Mouse (Mus musculus) megakaryocyte-erythroid progenitor cell, adult 5-6 weeks (primary cell): ENCODE measurements at regions not wholly inside any gene's neighbourhood (a gene's known extent, or its start where the extent isn't known, plus 50 kb on each side); places are given as distances from the start of the nearest gene placed in this dataset.

Experiments
- ATAC-seq: replicated peaks from 2 replicates; pipeline ENCODE4 v1.8.0; 2016; ENCODE audit warnings: mild to moderate bottlenecking, inconsistent platforms; ENCODE audit not compliant: severe bottlenecking, poor library complexity, low FRiP score, low TSS enrichment

DNA sequence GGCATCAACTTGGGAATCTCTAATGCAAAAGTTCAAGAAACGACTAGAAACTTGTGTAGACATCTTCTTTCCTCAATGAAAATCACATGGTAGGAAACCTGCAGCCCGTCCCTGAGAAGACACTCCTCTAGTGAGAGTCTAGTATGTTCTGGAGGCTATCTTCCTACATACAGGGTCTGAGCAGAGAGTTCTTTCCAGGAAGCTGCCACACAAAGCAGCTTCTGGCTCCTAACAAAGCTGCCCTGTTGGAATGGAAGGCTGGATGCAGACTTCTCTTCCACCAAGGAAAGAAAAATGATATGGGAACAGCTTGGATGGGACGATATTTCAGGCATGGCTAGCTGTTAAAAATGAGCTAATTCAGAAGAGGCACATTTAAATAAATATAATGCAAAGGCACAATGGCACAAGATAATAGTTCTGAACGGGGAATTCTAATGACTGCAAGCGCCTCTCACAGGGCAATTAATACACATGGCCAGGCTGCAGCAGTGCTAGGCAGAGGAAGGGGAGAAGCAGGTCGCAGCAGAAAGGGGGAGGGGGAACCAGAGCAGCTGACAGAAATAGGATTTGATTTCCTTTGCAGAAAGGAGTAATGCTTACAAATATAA is 391.4 kb upstream of the Plxna2 start:
- no peak for ATAC-seq

DNA sequence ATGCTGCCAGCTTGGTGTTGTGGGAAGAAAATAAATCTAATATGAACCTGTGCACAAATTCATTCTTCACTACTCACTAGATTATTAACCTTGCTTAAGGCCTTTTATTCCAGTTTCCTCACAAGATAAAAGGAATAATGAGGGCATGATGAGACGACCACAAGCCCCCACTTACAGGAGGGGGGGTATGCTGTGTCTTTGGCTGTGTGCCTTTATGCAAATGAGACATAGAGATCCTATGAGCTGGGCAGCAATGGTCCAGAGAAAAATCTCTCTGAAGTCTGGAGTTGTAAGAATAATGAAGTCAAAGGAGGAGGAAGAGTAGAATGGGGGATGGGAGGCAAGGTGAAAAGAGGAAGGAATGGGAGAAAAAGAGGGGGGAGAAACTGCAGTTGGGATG is 392.2 kb upstream of the Plxna2 start:
- ATAC-seq, result no peak

DNA sequence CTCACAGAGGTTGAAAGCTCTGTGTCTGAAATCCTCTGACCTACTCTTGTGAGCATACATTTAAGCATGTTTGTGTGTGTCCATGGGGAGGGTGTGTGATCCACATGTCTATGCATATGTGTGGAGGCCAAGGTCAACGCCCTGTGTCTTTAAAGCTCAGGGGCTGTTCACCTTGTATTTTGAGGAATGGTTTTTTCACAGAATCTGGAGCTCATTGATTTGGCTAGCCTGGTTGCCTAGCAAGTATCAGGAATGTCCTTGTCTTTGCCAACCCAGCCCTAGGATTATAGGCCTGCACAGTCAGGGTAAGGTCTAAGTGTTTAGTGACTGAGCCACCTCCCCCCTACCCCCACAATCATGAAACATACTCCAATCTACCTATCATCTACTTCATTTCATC is 394.0 kb upstream of the Plxna2 start:
- ATAC-seq, result no peak

DNA sequence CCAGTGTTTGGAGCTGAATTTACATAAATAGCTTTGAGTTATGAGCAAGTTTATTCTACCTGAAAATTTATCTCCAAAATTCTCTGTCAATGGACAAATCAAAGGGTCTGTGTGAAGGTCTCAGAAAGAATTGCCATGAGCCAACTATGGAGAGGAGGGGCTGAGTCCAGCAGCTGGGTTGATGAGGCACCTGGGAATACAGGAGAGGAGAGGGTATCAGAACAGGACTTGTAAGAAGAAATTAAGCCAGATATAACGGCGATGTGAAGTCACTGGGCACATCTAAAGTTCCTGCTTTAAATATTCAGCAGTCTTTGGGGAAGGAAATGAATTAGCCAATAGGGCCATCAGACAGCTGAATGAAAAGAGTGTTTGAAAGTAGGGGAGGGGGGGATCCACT is 394.4 kb upstream of the Plxna2 start:
- no peak for ATAC-seq

DNA sequence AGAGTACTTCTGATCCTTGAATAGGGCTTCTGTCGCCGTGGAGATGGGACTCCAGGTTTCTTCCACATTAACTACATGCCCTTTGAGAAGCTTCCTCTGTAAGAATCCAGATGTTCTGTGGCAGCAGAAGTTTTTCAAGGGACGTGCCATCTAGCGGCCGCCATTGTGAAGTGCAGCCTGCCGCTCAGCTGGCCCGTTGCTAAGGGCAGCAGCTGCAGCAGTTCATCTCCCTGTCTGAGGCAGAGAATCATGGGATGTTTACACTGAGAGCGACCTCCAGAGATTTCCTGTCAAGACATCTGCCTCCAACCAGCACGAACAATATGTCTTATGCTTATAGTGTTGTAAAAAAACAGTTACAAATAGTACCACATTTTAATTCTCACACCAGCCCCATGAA is 395.0 kb upstream of the Plxna2 start:
- peak; percentile 96 for ATAC-seq

DNA sequence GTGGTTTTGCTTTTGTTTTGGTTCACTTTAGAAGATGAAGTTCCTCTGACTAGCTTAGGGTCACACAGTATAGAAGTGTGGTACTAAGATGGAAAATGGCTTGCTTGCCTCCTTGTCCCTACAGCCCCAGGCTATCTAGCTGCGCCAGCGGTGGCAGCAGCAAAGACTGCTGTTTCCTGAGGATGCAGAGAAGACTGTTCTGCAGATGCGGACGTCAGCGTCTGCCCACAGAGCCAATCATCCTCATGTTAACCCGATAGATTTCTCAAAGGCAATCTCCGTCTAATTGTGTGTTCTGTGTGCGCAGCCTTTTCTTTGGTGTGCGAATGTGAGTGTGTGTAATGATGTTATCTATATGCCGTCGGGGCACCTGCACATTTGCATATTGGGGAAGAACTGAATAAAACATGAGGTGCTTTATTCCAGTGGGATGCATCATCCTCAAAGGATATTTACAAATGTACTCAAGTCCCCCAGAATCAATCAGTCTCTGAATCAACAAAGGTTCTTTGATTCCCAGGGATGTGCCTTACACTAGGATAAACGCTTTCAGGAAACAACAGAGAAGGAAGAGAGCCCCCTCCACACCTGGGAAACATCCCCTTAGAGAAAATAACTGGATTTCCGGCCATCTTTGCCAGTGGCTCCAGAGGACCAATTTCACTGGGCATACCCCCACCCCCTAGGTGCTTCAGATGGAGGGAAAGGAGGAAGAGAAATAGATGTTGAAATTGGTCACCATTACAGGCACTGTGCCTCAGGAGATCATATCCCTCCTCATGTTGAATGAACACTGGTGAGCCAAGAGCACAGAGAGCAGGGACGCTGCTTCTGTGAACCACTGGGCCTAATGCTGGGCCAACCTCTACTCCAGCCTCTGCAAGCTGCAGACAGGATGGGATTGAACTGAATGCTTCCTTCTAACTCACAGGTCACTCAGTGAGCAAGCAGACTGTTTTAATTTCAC is 409.7 kb upstream of the Plxna2 start:
- ATAC-seq, result no peak

DNA sequence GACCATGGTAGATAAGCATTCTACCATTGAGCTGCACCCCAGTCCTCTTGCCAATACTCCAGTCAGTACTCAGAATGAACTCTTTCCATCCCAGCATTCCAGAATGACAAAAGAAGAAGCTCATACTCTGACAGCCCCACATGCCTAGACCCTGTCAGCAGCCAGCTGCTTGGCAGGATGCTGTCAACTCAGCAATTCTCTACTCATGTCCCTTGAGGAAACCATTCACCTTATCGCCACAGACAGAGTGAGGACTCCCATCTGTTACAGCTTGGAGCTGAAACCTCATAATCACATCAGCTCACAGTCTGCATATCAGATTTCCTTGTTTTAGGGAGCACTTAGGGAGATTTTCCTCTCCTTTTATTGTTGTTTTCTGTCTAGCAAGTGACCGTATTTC is 420.5 kb upstream of the Plxna2 start:
- no peak for ATAC-seq

DNA sequence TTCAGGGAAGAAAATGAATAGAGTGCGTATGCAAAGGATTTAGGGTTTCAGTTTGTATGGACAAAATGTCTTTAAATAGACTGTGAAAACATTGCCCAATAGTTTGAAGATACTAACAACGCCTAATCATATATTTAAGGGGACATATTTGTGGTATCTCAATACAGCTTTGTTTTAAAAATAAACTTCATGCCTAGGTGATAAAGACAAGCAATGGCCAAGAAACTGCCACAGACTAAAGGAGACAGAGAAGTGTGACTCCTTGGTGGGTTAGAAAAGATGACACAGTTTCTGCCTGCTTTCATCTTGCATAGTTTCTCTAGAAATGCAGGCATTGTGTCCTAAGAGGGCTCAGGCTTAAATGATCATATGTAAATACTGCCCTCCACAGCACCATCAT is 435.7 kb upstream of the Plxna2 start:
- no peak for ATAC-seq

DNA sequence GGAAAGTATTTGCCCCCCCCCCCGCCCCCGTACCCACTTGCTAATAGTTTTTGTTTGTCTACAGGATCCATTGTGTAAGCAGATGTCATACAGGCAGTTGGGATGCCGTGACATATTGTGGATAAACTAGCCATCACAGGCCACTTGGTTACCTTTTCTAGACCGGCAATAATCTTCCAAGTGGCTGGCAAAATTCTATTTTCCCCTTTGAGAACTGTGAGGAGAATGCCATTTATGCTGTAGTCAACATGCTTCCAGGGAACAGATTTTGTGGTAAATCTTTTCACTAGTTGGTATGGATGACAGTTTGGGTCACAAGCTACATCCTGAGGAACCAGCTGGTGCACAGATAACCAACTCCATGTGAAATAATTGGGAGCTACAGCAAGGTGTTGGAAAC is 456.5 kb upstream of the Plxna2 start:
- no peak for ATAC-seq

DNA sequence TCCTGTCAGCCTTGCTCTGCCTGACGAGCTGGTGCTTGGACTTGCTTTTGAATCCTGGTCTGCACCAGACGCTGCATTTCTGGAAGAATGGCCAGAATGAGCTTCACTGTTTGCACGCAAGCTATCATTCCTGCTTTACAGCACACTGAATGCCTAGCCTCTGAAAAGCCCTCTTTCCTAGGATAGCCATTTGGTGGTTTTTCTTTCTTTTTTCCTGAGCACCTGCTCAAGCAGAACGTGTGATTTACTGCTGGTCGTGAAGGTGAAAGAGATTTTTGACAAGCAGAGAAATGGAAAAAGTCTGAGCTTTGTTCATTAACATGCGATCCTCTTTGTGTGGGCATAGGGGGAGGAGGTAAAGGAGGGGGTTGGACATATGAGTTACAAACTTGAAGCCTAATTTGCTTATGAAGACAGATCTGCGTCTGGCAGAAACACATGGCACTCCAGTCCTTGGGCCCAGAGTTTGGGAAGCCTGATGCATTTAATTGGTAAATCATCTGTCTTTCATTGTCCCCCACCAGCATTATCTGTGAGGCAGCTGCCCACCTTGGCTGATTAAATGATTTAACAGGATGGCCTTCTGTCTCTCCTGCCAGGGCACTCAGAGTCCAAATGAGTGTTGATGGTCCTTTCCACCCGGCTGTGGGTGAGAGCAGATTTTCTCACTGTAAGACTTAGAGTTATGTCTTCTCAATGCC is 457.1 kb upstream of the Plxna2 start:
- no peak for ATAC-seq

DNA sequence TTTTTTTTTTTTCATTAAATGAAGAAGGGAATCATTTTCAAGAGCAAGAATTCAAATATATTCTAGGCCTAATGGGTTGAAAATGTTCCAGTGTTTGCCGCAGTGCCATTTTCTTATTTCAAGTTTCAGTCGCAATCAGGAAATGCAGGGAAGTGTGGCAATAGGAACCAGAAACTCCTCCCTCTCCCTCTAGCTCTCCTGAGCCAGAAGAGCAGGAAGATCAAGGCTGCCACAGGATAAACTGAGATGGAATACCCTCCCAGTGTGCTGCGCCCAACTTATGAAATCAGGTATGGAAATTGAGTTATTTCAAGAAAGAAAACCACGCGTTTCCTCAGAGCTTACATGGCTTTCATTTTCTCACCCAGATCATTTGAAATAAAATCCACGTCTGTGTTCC is 460.8 kb upstream of the Plxna2 start:
- no peak for ATAC-seq

DNA sequence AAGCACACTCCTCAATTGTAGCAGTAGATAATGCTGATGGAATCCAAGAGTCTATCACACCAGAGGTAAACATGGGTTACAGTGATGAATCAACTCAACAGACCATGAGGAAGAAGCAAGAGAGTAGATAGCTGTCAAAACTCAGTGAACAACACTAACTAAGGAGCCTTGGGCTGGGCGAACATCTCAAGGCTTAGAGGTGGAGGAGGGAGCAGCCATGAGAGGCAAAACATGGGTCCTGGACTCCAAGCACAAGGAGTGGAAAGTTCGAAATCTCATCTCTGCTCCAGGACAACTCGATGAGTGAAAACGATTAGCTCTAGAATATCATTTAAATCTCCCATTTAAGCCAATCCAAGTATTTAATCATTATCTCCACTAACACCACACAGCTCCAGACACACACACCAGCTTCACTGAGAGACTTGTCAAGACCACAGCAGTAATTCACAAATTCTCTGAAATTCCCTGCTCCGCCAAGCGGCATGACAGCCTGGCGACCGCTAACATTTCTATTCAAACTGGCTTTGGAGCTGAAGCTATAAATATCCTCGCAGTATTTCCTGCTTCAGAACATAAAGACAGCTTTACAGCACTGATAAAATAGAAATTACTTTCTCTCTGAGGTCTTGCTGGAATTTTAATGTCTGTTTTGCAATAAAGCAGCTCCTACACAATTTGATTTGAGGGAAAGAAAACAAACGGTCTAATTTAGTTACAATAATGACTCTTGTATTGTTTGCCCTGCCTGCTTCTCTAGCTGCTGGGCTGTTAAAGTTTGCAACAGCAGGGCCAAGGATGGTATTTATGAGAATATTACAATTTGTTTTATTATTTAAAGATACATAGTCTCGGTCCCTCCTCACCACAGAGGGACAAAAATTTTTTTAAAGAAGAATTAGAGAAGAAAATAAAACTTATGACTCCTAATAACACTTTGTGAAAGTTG is 469.3 kb upstream of the Plxna2 start:
- no peak for ATAC-seq

DNA sequence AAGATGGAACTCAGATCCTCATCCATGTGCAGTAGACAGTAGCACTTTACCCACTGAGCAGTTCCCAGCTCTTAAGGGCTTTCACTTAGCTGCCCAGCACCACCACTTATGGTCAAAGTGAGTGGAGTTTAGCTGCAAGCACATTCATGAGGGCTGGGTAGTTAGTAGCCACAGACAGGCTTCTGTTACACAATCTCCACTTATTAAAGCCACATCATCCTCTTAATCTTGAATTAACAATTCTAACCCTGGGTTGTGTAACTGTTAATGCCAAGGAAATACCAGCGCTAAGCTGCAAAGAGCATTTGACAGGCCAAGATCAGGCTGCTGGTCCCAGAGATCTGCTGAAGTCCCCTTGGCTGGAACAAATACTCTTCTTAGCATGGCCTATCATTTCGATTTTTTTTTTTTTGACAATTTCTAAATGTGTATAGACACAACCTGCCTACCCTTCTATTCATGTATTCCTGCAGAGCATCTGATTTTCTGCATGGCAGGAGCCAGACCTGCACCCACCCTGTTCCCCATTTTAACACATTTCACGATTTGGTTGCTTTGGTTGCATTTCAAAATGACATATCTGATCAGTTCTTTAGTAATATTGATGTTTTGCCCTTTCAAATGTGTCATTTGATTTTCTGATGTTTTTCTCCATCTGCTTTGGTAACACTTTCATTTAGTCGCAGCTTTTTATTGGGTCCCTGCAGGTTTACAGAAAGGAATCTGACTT is 500.2 kb upstream of the Plxna2 start:
- no peak for ATAC-seq

DNA sequence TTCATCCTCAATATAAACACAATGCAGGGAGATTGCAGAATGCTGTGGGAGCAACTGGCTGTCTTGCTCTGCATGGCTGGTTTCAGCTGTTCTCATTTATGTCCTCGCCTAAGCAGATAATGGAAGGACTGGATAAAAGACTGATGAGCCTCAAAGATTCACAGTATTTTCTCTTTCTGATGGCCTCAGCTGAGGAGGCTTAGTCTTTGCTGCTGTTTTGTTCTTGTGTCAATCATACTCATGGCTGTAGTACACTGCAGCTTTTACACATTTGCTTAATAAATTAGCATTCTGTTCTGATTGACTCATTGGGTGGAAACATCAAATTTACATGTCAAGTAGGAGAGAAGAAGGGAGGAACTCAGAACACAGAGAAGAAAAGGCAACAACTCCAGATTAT is 503.6 kb upstream of the Plxna2 start:
- no peak for ATAC-seq

DNA sequence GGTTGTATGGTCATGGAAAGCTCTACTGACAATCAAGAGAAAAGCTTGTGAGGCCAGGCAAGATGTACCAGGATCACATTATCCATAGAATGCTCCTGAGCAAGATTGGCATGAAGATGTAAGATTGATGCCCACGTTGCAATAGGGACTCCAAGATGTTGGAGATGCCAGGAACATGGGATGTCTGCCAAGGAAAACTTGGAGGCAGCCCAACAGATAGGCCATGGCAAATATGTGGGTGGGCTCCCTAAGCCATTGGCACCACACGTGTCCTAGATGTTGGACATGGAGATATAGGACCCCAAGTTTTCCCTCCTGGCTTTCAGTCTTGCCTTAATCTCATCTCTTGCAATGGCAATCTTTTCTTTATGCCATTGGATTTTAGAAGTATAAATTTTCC is 506.1 kb upstream of the Plxna2 start:
- ATAC-seq, result no peak

DNA sequence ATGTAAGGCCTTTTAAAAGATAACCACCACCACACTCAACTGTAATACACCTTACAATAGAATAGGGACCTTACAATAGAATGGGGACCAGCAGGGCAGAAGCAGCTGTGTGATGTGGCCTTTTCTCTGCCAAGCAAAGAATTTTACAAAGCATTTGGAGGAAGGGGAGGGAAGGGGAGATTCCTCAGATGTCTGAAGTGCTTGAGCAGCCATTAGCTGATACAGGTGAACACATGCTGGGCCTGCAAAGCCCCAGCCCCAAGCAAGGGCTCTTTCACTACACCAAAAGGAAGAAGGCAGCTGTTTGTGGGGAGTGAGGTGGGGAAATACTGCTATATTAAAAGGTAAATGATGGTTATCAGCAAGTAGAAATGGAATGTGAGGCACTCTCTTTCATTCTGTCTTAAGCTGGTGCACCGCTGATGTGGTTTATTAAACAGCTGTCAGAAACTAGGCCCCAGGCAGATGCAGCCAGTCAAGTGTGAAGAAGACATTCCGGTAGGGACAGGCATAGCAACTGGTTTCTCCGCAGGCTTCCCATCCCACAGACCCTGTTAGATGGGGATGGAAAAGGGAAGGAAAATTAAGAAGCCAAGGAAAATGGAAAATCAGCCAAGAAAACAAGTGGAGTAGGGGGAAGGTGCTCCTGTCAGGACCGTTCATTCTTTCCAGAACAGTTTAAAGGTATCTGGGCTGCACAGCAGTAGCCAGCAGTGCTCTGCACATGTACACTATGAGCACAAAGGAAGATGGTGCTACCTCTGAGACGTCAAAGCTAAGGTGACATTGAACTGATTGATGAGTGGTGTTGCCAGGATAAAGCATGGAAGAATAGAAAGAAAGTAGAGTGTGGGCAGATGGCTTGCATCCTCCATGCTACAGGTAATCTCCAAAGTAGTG is 508.6 kb upstream of the Plxna2 start:
- no peak for ATAC-seq

DNA sequence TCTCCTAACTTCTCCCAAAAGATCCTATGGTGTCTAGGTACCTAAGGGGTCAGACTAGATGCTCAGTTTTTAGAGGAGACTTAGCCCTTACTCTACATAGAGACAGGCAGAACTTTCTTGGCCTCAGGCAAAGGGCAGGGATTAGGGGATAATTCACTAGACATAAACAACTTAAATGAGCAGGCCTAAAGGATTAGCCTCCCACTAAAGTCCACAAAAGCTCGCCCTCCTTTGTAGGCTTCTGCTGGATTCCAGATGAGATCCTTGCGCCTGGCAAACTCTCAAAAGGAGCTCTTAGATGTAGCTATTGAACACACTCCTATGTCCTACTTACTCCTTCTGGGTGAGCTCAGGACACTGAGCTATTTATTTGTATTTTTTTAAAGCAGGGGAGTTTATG is 509.9 kb upstream of the Plxna2 start:
- ATAC-seq, result no peak
